Mouse (Mus musculus): Measurements from ENCODE around the gene D230025D16Rik. TPM values are rescaled to one million over a fixed set of nuclear protein-coding genes. Genes with fewer than 3 reads are reported as not detected.

Gene D230025D16Rik
- total RNA-seq, 2 experiments from 2014 or later = 24.5 to 26.6 TPM

DNA sequence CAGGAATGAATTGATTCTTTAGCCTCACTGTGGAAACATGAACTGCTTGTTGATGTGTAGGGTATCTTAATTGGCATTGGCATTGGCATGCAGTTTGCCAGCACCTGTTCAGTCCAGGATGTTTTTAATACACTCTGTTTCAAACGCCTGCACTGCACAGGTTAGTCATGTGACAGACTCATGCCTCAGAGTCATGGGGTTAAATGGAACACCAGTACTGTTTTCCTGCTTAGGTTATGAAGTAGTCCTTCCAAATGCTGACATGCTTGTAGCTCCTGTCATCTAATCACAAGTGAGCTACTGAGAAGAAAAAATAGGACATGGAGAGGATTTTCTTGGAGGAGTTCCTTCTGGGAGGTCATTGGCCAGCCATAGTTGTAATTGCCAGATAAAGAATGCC, 10.3 kb downstream of the D230025D16Rik start:
- DNase-seq (ENCODE audit: low spot score in 2 of 2) = no peak

DNA sequence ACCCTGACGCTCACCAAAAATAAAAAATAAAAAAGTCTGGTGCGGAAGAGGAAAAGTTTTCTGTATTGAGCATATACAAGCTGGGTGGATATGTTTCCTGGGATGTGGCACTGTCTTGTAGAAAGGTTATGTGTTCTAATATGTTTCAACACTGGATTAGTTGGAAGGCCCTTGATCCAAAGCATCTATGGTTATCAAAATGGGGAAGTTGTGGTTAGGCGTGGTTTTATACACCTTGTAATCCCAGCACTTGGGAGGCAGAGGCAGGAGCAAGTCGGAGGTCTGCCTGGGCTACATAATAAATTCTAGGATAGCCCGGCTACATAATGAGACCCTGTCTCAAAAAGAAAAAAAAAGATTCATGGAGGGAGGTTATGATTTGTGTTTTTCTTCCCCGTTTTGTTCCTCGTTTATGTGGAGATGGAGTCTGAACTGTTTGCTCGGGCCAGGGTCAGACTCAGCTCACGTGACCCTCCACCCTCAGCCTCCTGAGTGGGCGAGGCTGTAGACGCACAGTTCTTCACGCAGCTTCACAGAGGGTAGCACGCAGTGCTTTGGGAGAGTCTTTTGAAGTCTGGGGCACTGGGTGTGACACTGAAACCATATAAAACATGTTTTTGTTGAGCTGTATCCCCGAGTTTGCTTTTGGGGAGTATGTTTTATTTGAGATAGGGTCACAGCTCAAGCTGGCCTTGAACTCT, 12.6 kb downstream of the D230025D16Rik start:
- no peak for DNase-seq (ENCODE audit: low spot score in 2 of 2)

DNA sequence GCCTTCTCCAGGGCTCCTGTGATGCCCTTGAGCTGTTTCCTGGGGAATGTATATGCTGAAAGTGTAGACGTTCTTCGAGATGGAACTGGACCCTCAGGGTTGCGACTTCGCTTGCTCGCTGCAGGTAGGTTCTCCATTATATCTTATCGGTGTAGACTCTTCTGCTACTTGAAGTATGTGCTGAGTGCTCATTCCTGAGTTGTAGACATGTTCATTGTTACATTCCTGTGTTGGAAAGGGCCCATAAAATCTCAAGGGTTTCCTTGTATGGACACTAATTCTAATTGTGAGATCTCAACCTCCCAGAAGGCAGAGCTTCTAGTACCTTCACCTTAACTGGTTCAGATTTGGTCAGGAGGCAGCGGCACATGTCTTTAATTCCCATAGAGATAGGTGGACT, 16.1 kb downstream of the D230025D16Rik start:
- DNase-seq (ENCODE audit: low spot score in 2 of 2) = no peak

DNA sequence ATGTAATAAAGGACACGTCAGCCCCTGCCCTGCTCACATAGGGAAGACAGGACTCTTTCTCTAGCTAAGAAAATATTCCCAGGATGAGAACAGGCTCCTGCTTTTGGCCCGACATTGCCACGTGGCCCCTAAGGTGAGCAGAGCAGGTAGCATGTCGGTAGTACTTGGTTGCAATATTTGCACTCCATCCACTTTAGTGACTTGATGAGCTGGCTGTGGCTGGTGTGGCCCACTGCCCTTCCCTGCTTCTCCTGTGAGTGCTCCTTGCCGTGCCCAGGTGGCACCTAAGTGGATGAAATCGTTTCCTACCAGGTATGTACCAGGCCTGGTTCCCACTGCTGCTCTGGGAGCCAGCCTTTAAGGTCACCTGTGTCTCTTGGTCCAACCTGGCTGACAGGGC, 27.0 kb downstream of the D230025D16Rik start:
- no peak for DNase-seq (ENCODE audit: low spot score in 2 of 2)

DNA sequence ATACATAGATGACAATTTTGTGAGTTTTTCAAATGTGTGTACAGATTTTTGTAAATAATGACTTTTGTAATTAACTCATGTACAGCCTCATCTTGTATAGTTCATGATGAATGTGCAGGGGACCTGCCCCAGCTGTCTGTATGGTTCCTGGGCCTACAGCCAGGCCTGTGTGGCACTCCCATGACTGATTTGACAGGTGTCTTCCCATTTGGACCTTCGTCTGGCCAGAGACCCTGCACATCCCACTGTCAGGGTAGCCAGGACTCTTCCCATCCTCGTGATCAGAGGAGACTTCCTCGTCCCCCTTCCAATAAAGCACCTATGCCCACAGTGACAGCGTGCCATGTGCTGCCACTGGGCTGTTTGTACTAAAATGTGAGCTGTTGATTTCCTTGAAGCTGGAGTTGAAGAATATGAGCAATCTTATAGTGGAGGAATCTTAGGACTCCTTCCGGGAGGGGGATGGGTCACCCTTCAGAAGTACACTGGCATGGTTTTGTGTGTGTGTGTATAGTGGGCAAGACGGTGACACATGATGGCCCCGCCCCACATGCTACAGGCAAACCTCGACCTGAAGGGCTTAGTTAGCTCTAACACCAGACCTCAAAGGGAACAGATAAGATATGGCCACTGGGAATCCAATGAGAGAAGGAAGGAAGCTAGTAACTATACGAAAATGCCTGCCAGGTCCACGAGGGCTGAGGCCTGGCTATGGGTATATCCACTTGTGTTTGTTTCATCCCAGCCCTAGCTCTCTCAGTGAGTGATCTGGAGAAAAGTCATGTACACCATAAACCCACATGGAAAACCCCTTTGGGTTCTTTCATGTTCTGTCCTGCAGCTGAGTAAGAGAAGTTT, 28.0 kb downstream of the D230025D16Rik start:
- no peak for DNase-seq (ENCODE audit: low spot score in 2 of 2)

DNA sequence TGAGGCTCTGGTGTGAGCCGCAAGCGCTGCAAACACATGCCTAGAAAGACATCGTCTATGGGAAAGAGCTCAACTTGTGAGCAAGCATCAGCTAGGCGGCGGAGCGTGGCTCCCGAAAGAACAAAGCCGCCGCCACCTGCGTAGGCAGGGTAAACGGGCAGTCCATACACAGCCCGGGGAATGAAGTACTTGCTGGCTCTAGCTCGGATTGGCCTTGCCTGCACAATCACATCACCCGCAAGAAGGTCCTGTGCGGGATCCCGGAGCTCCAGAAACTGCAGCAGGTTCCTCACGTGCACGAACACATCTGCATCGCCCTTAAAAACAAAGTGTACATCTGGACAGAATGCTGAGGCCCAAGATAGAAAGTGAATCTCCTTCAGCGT, 28.8 kb downstream of the D230025D16Rik start:
- DNase-seq (ENCODE audit: low spot score in 2 of 2) = peak in 1 of 2 experiments; percentile 41

DNA sequence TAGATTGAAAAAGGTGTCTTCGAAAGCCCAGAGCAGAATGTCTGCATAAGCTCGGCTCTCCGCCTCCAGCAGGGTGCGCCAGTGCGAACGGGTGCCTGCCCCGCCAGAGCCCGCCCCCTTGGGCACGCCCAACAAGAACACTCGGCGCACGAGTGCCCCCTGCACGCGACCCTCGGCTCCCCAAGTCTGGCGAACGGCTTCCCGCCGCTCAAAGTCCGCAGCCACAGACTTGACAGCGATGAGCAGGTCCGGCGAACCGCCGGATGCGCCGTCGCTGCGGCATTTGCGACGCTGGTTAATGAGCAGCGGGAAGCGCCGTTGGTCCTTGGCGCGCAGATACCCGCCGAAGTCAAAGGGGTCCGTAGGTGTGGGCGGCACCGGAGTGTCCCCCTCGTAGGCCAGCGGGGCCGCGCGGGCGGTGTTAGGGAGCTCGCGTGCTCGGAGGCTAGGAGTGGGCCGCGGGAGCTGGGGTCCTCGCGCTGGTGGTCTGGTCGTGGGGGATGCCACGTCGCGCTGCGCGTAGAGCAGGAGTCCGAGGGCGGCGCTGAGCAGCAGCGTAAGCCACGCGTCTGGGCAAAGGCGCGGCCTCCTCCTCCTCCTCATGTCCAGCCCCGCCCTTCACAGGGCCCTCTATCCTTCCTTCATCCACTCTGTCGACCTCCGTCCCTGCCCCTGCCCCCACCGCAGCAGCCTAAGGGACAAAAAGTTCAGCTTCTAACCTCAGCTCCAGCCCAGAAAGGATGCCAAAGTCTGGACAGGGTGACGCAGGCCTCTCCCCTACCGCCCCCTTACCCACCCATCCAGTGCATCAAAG, 29.4 kb downstream of the D230025D16Rik start:
- peak; percentile 93 to 94 for DNase-seq (ENCODE audit: low spot score in 2 of 2)

DNA sequence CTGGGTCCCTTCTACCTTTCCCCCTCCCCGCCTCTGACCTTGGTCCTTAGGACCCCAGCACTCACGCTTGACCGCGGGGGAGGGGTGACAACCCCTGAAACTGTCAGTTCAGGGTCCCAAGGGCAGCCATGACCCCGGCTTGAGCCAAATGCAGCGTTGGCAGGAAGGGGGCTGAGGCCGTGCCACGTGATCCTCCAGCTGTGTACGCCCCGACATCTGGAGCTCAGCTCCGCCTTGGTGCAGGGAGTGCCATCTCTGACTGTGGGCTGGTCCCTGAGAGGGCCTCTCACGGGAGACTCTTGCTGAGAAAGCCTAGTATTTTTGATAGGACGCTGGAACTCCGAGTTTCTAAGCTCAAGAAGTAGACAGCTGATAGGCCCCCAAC, 30.0 kb downstream of the D230025D16Rik start, which contains the start of gene B3gnt9:
Gene B3gnt9, minus strand, starts transcription at position 188 of the 385 bp plus-strand sequence.
- DNase-seq (ENCODE audit: low spot score in 2 of 2) = no peak

DNA sequence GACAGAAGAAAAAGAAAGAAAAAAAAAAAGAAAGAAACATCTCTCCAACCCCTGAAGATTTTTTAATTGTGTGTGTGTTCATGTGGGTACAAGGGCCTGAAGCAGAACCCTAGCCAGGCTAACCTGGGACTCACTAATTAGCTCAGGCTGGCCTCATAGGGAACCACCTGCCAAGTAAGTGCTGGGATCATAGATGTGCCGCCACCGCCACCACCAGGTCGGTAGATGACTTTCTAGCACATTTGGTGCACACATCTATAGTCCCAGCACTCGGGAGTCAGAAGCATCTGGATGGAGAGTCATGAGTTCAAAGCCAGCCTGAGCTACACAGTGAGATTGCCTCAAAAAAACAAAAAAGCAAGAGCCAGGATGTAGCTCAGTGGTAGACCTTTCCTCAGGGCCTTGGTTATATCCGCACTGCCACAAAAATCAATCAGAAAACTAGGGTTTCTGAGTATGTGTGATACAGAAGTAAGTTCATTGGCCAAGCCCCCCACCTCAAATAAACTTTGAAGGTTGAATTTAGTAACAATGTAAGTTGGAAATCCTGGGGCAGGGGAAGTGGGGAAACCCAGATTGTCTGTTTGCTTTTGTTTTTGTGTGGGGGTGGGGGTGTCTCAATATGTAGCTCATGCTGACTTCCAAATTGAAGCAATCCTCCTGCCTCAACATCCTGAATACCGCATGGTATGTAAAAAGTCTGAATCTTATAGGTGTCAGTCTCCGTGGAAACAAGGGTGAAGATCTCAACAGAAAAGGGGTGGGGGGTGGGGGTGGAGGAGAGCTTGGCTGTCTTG, 32.6 kb downstream of the D230025D16Rik start:
- no peak for DNase-seq (ENCODE audit: low spot score in 2 of 2)

DNA sequence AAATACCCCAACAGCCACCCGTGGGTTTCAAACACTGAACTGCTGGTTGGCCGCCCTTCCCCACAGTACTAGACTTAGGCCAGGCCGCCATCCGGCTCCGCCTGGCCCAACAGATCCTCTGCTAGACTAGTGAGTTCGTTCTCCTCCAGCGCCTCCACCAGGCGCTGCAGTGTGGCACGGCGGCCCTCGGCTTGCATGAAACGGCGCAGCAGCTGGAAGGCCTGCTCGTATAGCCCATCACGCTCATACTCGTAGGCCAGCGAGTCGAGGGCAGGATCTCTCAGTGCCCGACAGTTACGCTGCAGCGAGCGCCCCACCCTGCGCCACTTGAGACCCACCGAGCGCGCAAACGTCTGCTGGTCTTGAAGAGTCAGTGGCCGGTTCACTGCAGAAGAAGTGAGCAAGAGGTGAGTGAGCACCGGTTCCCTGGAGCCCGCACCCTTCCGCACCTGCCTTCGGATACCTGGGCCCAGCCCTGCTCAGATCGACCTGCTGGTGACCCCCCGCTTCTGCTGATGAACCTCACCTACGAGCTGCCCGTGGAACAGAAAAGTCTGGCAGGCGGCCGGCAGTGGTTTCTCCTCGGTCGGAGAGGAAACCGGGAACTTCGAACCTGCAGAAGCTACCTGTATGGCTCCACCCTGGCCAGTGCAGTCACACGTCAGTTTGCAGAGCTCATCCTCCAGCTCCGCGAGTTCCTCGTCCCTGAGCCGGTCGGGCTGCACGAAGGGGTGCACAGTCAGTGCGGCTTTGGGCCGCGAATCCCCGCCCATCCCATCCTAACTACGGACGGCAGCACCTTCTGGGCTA, 34.2 kb downstream of the D230025D16Rik start:
- no peak for DNase-seq (ENCODE audit: low spot score in 2 of 2)

DNA sequence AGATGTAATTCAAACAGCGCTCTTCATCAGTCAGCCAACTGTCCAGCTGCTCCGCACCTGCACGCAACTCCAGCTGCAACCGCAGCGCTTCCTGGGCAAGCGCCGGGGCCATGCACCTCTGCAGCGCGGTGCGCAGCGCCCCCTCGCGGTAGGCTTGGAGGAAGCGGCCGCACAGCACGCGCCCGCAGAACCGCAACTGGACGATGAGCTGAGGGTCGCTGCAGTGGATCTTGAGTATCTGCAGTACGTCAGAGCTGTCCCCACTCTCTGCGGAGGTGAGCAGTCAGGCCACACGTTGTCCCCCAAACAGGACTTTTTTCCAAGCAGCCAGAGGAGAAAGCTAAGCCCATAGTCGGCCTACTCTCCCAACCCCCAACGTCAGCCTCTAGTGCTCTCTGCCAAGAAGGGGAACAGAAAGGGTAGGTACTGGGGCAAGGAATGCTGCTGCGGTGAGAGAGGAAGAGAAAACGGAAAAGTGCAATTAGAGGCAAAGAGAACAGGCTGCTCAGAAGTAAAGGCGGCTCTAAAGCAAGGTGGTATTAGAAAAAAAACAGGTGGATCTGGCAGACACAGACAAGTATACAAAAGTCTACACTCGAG, 34.9 kb downstream of the D230025D16Rik start:
- DNase-seq (ENCODE audit: low spot score in 2 of 2) = peak; percentile 75 to 84

DNA sequence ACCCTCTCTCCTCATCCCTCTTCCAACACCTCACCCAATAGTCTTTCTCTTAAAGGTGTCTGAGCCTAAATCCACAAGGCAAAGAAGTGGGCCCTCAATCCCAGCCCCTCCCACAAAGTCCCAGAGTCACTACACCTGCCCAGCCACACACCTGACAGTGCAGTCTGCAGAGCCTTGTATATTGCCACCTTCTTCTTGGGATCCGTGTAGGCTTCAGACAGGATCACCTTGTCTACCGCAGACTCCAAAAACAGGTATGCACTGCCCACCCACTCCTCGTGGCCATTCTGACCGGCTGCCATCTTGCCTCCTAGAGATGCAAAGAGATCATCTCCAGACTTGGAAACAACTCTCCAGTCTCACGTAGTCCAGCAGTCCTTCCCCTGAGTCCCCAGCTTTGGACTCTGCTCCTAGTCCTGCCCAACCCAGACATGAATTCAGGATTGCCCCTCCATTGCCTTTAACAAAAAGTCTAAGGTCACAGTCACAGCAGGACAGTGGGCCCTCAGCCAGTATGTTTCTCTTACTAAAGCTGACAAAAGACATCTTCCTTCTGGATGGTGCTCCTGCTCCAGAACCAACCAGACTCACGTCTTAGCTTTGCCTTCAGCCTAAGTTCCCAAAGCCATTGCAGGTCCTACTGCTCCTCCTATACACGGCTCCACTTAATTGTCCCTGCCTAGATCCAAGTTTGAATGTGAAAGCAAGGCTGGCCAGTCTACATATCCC, 35.6 kb downstream of the D230025D16Rik start:
- DNase-seq (ENCODE audit: low spot score in 2 of 2) = no peak

DNA sequence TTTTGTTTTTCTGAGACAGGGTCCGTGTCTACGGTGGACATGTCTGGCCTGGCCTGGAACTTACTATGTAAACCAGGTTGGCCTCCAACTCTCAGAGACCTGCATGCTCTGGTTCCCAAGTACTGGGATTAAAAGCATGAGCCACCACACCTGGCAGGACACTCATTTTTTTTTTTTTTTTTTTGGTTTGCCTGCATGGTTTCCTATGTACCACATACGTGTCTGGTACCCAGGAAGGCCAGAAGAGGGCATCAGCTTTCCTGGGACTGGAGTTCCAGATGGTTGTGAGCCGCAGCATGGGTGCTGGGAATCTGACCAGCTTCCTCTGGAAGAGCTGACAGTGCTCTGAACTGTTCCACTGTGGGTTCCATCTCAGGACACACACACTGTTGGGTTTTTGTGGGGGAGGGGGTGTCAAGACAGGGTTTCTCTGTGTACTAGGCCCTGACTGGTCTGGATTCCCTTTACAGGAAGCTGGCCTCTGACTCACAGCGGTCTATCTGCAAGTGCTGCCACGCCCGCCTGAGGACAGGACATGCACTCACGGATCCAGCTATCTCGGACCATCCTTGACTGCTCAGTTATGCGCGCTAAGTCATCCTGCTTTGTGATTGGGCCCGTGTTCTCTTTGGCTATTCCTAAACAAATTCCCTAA, 36.5 kb downstream of the D230025D16Rik start:
- no peak for DNase-seq (ENCODE audit: low spot score in 2 of 2)

DNA sequence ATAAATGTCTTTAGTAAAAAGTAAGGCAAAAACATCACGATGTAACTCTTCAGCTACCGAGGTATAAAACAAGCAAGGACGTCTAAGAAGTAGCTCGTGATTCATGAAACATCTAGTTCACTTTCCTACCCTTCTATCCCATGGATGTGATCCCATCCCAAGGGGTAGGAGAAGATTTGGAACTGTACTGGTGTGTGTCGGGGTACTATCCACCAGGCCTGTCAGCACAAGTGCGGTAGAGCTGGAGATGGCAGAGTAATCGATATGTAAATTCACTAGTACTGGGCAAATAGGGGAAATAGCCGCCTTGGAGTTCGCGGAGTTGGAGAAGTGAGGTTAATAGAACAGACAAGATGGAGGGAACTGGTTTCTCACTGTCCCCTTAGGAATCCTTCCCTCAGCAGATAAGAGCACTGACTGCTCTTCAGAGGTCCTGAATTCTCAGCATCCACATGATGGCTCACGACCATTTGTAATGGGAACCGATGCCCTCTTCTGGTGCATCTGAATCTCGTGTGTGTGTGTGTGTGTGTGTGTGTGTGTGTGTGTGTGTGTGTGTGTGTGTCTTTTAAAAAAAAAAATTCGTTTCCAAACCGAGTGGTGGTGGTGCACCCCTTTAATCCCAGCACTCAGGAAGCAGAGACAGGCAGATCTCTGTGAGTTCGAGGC, 38.4 kb downstream of the D230025D16Rik start:
- DNase-seq (ENCODE audit: low spot score in 2 of 2) = no peak

DNA sequence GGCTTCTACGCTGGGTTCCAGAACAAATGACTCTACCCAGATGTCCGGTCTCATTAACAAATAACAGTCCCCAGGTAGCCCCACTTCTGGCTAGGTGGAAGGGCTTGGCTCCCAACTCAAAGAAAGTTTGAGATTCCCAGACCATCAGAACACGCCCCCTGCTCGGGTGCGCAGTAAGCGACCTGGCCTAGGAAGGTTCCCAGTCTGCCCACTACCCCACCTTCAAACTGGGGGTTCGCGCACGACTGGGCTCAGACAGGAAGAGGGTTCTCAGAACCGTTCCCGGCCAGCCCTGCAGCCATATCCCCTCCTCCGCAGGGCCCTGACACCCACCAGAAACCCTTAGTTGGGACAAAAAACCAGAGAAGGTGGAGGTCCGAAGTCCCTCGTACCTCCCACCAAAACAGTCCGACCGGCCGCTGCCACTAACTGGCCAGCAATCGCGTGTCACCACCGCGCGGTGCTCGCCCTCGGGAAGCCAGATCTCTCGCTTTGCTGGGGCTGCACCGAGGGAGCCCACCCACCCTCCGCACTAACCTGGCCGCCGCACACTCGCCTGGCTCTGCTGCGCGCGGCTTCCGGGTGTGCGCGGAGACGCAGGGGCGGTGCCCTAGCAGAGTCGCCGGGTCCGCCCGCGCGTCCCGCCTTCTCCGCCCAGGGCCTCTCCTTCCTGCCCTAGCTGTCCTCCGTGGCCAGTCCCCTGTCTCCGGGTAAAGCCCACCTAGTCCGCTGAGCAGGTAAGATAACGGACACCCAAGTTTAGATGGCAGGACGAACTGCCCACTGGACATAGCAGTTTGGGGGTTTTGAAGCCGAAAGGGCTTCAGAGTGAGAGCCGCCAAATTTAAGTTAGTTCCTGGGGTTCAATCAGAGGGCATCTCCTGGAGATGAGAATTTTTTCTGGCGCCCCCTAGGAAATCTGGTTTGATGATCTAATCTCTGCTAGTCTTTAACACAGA, 39.4 kb downstream of the D230025D16Rik start, which contains the start of the genes Tradd and Fbxl8:
Gene Tradd, minus strand, starts transcription at position 586 of the 959 bp plus-strand sequence.
Gene Fbxl8, plus strand, starts transcription at position 625 of the 959 bp plus-strand sequence.
- DNase-seq (ENCODE audit: low spot score in 2 of 2) = no peak

DNA sequence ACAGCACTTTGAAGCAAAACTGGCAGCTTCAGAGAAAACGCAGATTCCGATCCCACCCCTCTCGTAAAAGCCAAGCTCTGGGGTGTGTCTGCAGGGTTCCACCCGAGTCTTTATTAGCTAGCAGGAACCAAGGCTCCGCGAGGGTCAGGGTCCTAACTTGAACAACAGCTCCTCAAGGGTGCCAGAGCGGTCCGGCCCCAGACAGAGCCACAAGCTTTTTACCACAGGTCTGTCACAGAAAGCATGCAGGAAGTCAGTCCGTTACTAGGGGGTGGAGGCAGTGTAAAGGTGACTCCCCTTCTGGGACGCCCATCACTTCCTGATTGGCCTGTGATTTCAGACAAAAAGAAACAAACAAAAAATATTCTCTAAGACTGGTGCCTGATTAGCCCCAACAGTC, 40.2 kb downstream of the D230025D16Rik start:
- DNase-seq (ENCODE audit: low spot score in 2 of 2) = no peak

All from layer of hippocampus, postnatal 10 days (tissue).